Mouse (Mus musculus) inflammation-experienced regulatory T-cells, adult 6 months (primary cell): ENCODE measurements around the gene Mtmr4. TPM values are rescaled to one million over a fixed set of nuclear protein-coding genes. Genes with fewer than 3 reads are reported as not detected.
A peak's percentile ranks its signal among the peaks of the same experiment; 100 is the strongest.

Experiments used
- ATAC-seq: one replicate; pipeline ENCODE4 v1.8.0; 2017
- polyA plus RNA-seq, 3 experiments: library from polyadenylated mRNA; unstranded; fragments of 100-300 nt; shearing (Covaris generic); gene quantifications; one replicate each; pipeline ENCODE4 v1.2.1; 2017

Mtmr4 gene
- 10 to 100 TPM in 2 of 3 experiments, 1 to 10 TPM in 1; 8.4 to 10.3 (median 10.3) TPM for polyA plus RNA-seq

DNA sequence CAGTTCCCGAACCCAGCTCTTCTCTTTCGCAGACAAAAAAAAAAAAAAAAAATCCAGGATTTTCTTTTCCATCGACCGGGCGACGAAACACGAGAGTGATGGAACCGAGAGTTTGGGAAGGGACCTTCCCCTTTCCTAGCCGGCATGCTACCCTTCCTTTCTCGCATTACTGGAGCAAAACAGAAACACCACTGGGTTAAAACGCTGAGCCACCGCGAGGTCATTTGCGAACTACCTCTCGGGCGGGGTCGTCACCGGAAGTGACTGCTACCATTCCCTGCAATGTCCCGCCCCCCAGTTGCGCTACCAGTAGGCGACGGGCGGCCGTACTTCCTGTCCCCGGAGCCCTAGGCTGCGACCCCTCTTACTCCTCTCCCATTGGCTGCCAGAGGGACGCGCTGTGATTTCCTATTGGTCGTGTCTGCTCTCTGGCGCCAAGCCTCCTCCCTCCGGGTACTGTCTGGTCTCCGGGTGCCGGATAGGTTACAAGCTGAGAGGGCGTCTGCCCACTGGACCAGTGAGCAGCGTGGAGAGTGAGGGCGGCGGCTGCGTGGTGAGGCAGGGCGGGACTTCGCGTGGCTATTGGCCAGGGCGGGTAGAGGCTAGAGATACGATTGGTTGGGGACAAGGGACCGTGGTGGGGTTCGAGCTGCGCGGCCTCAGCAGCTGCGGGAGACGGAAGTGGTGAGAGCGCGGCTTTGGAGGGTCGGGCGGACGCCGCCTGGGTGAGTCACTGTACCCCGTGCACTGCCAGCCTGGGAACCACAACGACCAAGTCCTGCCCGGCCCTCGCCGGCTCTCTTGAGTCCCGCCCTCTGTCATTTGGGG, at the start of gene Mtmr4:
Mtmr4 (plus strand) TSS at position 637 of the 828 bp plus-strand sequence.
- ATAC-seq = peak; percentile 92

DNA sequence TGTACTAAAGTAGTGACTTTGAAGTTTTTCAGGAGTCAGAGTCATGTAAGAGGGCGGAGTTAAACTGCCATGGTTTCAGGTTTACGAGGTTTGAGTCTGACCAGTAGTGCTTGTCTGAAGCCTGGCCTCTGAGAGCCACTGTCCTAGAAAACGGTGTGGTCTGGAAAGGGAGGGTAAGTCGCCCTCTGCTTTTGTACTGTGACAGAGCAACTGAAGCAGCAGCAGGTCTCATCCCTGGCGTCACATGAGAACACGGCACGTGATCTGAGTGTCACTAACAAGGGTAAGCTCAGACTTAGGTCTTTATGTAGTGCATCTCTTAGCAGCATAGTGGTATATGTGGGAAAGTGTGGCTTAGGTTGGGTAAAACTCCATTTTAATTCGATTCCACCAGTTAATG, 49.7 kb upstream of the Mtmr4 start:
- ATAC-seq = no peak

DNA sequence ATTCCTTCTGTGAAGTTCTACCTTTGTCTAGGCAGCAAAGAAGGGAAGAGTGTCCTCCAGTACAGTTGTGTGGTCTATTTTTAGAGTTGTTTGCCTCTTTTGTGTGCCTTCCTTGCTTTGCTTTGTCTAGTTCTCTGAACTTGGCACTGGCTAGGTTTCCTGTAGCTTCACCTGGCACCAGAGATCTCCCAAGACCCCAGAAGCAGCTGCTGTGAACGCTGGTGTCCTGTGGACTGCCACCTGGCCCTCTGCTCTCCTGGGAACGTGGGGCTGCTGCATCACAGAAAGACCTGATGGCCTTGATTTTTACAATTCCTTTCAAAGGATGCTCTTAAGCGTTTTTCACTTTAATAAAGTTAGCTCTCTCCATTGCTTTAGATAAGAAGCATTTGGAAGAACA, 49.1 kb upstream of the Mtmr4 start:
- no peak for ATAC-seq

DNA sequence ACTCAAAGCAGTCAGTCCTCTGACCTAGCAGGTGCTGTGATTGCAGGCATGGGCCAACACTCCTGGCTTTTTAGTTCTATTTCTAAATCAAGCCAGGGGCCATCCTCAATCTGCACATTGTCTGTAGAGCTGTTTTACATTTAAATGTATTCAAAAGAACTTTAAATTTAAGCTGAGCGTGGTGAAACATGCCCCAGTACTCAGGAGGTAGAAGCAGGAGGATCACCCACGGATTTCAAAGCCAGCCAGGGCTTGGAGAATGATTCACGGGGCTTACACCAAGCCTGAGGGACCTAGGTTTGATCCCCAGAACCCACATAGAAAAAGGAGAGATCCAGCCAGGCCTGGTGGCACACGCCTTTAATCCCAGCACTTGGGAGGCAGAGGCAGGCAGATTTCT, 38.6 kb upstream of the Mtmr4 start:
- no peak for ATAC-seq

DNA sequence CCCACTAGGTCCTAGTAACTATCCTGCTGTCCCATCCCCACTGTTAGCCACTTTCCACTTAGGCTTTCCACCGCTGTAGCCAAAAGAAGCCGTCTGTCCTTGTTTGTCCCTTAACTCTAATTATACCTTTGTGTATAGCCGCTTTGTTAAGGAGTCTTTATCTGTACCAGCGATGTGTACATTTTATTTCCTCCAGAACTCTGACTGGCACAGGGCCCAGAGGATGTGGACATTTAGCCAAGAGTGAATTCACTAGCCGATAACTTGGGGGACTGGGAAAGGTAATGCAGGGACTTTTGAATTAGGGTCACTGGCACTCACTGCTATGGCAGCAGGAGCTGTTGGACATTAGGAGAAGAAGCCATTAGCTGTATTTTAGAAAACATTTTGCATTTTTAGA, 37.6 kb upstream of the Mtmr4 start:
- no peak for ATAC-seq

DNA sequence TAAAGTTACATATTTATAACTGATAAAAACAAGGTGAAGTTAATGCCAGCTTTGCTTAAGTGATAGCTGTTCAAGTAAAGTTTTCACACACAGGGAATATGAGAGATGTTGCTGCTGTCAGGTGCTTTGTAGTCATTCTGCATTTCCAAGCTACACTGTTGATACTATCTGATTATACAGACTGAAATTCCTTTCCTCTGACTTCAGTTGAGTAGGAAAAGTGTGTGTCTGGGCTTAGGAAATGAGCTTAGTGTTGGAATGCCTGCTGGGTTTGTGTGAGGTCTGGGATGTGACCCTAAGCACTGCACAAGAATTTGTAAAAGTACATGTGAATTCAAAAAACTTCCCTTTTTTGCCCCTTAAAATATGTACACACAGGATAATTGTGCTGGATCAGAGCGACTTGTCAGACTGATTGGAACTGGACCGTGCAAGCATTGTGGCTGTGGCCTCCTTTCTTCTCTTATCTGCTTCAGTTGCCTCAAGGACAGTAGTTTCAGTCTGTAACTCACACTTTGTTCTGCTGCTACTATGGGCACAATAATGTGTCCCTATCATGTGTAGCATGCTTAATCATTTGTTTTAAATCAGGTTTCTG, 36.8 kb upstream of the Mtmr4 start:
- ATAC-seq = no peak

DNA sequence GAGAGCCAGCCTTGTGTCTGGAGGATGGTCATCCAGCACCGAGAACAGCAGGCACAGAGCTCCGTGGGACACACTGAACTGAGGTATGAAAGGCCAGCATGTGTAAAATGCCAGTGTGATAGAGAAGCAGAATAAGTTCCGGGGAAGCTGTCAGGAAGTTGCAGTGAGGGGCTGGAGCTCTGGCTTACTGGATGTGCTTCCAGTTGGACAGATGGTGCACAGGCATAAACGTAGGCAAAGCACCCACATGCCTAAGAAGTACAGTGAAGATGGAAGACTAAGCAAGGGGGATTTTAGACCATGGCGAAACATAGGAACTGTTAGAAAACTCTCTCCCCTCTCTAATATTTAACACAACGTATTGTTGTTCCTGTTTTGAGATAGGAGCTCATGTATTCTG, 30.8 kb upstream of the Mtmr4 start:
- no peak for ATAC-seq

DNA sequence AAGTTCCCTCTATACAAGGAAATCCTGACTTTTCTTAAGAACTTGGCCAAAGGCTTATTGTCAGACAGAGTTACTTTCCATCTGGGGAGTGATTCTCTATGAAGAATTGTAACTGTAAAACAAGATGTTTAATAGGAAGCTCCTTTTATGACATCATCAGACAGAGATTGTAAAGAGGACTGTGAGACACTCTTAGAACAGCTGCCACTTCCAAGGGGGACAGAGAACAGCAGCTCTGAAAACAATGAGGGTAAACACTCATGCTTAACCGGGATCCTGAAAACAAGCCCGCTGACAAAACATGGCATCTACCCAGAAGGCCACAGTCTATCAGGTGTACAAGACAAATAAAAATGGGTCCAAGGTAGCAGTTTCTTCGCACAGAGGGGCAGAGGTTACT, 25.5 kb upstream of the Mtmr4 start, which contains the start of gene Gm11492:
Gm11492 (plus strand) TSS at position 153 of the 400 bp plus-strand sequence.
- no peak for ATAC-seq

DNA sequence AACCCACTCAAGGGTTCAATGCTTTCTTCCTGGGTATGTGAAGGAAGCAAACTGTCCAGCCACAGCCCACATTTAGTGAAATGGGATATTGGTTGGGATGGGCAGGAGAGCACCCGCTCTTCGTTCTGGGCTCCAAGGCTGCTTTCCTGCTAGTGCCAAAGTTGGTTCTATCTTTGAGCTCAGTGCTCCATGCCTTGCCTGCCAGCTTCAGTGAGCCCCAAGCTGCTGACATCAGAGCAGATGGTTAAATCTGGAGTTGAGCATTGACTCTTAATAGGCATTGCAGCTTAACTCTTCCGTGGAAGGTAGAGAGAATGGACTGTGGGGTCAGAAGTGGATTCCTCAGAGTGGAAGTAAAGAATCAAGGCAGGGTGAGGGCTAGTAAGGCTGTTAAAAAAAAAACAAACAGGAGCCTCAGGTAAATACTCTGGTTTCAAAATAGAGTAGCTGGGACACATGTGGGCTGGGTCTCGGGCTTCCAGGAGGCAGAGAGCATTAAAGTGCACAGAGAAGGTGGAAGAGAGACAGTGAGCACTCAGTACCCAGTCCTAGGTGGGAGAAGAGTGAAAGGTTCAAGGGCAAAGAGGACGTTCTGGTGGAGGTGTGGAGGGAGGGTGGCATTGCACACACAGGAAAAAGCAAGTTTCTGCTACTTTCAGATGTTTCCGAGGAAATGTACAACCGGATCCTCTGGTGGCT, 23.6 kb upstream of the Mtmr4 start, which contains the start of gene Sept4:
Sept4 (plus strand) TSS at position 649 of the 699 bp plus-strand sequence.
- no peak for ATAC-seq

DNA sequence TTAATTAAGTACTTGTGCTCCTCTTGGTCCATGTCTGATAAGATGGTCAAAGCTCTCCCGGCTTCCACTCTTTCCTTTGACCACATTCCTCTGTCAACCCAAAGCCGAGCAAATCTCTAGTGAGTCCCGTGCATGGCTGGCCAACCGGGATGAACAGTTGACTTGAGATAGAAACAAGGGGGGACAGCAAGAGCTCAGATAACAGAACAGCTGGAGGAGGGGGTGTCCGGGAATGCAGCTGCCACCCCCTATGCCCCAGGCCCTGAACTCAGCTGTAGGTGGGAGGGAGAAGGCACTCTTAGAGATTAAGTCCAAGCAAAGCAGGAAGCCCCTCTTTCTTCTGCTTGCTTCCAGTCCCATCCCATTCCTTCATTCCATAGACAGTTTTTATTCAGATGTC, 21.2 kb upstream of the Mtmr4 start:
- ATAC-seq = no peak

DNA sequence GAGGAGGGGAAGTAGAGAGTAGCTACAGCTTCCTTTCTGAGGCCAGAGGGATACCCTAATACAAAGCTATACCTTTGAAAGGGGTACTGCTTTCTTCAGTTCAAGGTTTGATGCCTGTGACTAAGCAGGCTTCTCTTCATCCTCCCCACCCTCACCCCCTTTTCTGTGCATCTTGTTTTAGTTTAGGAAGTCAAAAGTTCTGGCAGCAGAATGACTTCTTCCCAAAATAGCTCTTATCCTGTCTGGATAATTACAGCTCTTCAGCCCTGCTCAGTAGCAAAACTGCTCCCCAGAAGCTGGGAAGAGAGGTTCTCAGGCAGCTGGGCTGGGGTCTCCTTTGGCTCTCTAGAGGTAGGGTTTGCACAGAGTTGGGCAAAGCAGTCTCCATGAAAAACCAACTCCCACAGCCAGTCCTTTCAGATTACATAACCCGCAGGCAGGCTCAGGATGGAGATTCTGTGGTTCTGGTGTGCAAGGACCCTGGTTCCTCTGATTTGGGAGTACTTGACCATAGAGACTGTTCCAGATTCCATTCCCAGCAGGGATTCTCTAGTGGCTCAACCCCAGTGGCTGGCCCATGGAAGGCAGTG, 20.5 kb upstream of the Mtmr4 start:
- ATAC-seq = no peak

DNA sequence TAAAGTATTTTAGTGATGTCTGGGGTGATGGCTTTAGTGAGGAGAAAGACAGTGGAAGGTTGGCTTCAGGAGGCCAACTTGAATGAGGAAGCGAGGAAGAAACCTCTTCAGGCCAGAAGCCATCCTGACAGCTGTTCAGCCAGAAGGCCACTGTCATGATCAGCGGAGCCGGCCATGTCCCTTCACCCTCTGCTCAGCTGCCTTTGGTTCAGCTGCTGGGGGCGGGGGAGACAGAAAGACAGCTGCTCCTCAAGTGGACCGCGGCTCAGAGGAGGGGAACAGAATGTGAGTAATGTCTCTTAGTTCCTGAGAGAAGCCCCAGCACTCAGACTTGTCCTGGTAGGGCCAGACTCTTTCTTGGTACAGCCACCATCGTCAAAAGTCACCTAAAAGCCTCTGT, 18.2 kb upstream of the Mtmr4 start:
- ATAC-seq = no peak

DNA sequence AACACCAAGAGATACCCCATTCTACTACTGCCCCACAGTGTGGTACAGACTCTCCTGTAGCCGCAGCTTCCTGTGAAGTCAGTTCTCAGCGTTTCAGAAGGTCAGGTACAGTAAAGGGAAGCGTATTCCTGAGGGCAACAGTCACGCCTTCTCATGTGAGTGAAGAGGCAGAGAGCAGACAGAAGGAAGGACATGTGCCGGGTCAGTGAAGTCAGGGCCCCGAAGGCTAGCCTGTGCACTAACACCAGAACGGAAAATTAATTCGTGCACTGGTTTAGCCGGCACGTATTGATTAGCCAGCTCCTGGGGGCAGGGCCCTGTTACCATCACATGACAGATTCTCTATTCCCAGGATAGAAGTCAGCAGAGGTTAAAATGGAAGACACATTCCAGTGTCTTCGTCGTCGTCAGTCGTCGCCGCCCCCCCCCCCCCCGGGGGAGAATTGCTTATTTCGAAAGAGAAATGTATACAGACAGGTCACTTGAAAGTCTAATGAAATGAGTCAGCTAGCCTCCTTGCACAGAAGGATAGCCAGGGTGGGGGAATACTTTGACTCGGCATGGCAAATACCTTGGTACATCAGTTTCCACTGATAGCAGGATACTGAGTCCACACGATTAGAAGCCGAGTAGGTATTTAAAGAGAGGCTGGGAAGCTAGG, 17.3 kb upstream of the Mtmr4 start:
- no peak for ATAC-seq

DNA sequence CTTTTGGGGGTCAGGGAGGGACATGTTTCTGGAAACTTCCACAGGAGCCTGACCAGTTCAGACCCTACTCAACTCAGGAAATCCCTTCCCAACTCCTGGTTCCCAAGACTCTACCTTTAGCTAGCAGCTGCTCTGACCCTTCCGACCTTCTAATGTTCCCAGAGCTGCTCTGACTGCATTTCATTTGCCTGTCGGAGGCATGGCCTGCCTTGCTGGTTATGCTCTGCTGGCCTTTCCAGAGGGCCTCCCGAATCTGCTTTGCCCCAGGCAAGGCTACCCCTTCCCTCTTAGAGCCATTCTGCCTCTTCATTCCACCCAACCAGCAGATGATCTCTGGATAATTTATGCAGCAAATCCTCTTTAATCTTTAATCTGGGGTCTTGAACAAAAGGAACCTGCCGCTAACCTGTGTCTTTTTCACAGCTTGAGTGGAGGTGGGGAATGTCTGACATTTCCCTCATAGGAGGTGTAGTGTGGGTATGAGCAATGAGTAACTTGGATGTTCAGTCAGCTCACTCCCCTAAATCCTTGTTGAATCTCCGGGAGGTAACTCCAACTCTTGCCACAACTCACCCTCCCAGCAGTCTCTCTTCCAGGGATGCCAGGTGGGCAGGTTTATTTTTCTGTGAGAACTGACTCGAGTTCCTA, 14.2 kb upstream of the Mtmr4 start:
- no peak for ATAC-seq

DNA sequence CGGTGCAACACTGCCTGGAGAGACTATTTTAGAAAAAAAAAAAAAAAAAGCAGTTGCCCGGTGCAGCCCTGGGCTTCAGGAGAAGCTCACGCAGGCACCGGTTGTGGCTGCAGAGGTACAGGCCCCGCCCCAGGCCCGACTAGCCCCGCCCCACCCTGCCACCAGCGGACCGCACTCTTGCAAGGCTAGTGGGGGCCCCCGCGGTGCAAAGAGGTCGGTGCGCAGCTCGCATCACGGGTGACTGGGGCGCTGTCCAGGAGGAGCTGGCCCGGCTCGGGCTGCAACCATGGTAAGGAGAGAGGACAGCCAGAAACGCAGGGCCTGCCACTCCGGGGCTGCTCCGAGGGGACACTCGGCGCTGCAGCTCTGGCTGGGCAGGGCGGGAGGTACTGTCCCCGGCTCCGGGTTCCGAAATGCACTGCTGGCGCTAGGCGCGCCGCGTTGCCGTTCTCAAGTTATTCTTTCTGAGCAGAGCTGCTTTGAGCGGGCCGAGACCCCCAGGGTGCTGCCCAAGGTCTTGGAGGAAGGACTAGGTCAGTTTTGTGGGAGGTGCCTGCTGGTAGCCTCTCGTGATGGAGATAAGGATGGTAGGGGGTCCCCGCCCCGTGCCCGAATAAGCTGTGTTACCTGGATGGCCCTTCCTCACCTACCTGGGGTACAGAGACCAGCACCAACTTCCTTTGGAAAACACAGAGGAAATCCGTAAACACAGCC, 13.6 kb upstream of the Mtmr4 start:
- ATAC-seq = peak; percentile 41

DNA sequence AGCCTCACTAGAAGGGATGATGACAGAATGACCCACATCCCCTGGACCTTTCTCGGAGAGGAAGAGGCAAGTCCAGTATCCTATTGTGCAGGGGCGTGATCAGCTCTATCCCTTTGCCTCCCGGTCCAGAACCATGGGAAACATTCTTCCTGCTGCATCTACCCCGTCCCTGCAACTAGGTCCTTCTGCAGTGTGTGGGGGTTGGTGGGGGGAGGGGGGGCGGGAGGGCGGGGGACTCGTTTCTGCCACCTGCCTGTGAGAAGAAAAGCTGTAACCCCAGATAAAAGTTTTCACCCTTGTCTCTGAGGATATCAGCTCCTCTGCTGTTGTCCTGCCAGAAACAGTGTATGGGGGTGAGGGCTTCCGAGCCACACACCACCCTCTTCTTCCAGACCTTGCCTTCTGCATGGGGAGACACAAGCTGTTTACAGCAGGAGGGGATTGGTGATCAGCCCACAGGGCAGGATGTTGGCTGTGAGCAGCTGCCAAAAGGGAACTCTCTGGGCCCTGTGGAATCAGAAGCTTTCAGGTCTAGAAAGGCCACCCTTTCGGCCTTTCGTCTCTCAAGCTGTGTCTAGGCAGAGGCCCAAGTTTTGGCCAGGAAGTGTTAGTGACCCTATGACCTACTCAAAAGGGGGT, 12.9 kb upstream of the Mtmr4 start:
- ATAC-seq = no peak

DNA sequence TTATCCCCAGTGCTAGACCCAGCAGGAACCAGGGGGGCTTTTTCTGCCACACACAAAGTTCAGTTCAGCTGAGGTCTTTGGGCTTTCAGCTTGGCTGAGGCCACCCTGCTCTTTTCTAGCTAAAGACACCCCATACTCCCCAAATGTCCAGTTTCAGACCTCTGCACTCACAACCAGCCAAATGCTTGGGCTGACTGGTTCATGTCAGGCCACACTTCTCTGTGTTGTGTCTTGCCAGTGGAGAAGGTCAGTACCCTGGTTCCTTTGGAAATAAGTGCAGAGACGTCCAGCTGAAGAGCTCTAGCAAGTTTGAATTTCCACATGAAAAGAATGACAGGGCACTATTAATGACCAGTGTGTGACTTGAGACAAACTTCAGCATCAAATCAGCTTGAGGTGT, 12.2 kb upstream of the Mtmr4 start:
- ATAC-seq = no peak

DNA sequence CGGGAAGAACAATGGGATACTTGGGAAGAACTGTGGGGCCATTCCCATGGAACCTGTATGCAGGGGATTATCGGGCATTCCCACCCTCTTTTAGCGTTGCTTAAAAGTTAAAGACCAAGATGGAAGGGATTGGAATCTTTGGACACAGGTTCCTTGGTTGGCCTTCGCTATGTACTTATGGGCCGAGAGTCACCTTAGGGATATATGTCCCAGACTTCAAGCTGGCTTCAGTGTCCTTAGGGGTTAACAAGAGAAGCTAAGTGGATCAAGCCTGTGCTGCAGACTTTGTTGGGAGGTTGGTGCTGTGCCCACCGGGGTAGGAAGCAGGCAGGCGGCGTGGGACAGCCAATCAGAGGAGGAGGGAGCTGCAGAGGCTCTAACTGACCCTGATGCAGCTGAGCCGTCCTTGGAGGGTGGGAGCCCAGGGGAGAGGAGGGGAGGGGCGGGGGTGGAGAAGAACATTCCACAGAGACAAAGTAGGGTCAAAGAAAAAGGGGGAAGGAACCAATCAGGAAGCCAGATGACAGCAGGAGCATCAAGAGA, 11.3 kb upstream of the Mtmr4 start:
- ATAC-seq = no peak

DNA sequence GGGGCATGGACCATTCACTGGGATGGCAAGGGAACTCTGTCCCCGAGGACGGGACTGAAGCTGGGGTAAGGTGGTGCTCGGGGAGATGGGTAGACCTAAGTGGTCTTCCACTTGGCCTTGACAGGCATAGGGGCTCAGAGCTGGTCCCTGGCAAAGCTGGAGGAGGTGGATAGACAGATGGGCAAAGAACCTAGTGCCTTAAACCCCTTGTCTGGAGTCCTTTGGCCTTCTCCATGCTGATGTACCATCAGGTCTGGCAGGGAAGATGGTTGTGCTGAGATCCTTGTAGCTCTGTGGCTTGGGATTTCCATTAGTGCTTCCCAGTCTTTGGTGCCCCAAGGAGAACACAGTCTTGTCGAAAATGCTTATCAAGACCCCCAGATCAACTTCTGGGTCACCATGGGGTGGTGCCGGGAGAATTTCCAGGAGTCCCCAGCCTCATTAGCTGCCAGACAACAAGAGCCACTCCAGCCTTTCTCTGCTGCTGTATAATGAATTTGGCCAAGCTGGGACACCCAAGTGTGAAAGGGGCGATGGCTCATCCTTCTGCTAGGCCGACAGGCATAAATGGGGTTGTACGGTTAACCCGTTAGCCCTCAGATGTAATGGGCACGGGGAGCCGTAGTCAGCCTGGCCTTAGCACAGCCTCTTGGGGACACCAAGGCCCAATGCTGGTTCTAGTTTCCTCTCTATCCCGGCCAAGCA, 10.6 kb upstream of the Mtmr4 start:
- ATAC-seq = no peak
